Mouse (Mus musculus): ENCODE measurements around the gene Pdlim5. TPM values are rescaled to one million over a fixed set of nuclear protein-coding genes. Genes with fewer than 3 reads are reported as not detected.
"Not testable (repeated sequence)": the region's sequence is repeated elsewhere in the genome, so short reads cannot be mapped to it uniquely, and the experiment has no call there.

Pdlim5 gene
- polyA plus RNA-seq, 1 experiment from 2014 or later: 10.8 TPM

DNA sequence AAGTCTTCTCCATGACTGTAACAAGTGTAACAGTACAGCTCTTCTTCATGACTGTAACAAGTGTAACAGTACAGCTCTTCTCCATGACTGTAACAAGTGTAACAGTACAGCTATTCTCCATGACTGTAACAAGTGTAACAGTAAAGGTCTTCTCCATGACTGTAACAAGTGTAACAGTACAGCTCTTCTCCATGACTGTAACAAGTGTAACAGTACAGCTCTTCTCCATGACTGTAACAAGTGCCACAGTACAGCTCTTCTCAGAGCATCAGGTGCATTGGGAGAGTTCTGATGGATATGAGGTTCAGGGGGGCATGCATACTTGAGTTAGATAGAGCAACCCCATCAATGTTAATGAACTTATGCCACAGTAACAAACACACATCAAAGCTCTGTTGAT is 203.9 kb downstream of the Pdlim5 start:
- ATAC-seq (replicated peaks); H3K4me3 ChIP-seq; H3K27me3 ChIP-seq; H3K36me3 ChIP-seq; H3K27ac ChIP-seq (replicated peaks); H3K9me3 ChIP-seq; H3K9ac ChIP-seq (replicated peaks); H3K4me1 ChIP-seq; H3K4me2 ChIP-seq (replicated peaks): not testable (repeated sequence)

Other genes with a start within 250 kb of the Pdlim5 start
- gene Bmpr1b, start 226.3 kb downstream of the Pdlim5 start, polyA plus RNA-seq (2015; fragmentation: Nextera tagmentation; extraction: Ambion mirVana): 5.5 and 5.8 TPM in 2 replicates
- 0.06 and 0.08 TPM in 2 replicates for gene Gbp5, start 98.3 kb upstream of the Pdlim5 start, polyA plus RNA-seq (2015; fragmentation: Nextera tagmentation; extraction: Ambion mirVana)
- gene Gbp7, start 134.6 kb upstream of the Pdlim5 start, polyA plus RNA-seq (2015; fragmentation: Nextera tagmentation; extraction: Ambion mirVana): 1.8 and 1.9 TPM in 2 replicates
- gene Gbp3, start 164.3 kb upstream of the Pdlim5 start, polyA plus RNA-seq (2015; fragmentation: Nextera tagmentation; extraction: Ambion mirVana): 0.82 and 0.93 TPM in 2 replicates
- gene Gbp2b, start 199.2 kb upstream of the Pdlim5 start, polyA plus RNA-seq (2015; fragmentation: Nextera tagmentation; extraction: Ambion mirVana): not detected in 2 replicates
- 0.28 and 0.40 TPM in 2 replicates for gene Gbp2, start 224.9 kb upstream of the Pdlim5 start, polyA plus RNA-seq (2015; fragmentation: Nextera tagmentation; extraction: Ambion mirVana)

Data from forebrain, embryonic 15.5 days (tissue).